8 mouse cellular contexts compared by ENCODE assay signal in genomic region chr10:18545309-18545708, GRCm38 (mm10). TPM values are rescaled to one million over a fixed set of nuclear protein-coding genes. Genes with fewer than 3 reads are reported as not detected.
DNase-seq lines count a peak whose midpoint lies in the region; ATAC-seq and TF ChIP-seq lines count a peak whose summit lies in the region.

No protein-coding gene starts in this region.

- ATAC-seq in erythroblast, adult 5-6 weeks (replicated peaks; ENCODE audit: low FRiP score, poor library complexity, severe bottlenecking): no peak

- DNase-seq in forelimb bud, embryonic 11.5 days (ENCODE audit: low read depth, low spot score): peak; percentile 16
- peak; percentile 13 for DNase-seq in lung, postnatal 10 days
- no peak for DNase-seq in frontal cortex, postnatal 14 days (ENCODE audit: low spot score in 2 of 2)
- no peak for DNase-seq in right cerebral cortex, postnatal 25 days
- DNase-seq in adrenal gland, postnatal 25 days: no peak

- no peak for TF ChIP-seq CTCF in E14TG2a.4 (conservative IDR thresholded peaks at IDR 0.05; ENCODE audit: low read length)

- H3K9me3 ChIP-seq in erythroblast, embryonic 14.5 days (ENCODE audit: control insufficient read depth, low read length): no peaks in the 10 kb centered on the region
- no peaks in the 10 kb centered on the region for H3K9me3 ChIP-seq in E14TG2a.4 (ENCODE audit: low read length)

- peaks cover 12% of the 10 kb centered on the region for H3K27me3 ChIP-seq in erythroblast, embryonic 14.5 days (ENCODE audit: control insufficient read depth)
- peaks cover 39% of the 10 kb centered on the region for H3K27me3 ChIP-seq in E14TG2a.4 (ENCODE audit: insufficient read depth, low read length)

- H3K36me3 ChIP-seq in erythroblast, embryonic 14.5 days (ENCODE audit: control insufficient read depth): no peaks in the 10 kb centered on the region
- no peaks in the 10 kb centered on the region for H3K36me3 ChIP-seq in E14TG2a.4 (ENCODE audit: insufficient read depth, low read length)

- H3K4me1 ChIP-seq in erythroblast, embryonic 14.5 days (ENCODE audit: control insufficient read depth): peaks cover 2% of the 10 kb centered on the region; the same call in 1 of the 2 replicates
- H3K4me1 ChIP-seq in E14TG2a.4 (replicated peaks; ENCODE audit: low read depth, low read length): peaks cover 25% of the 10 kb centered on the region

- peak overlapping the region; percentile 46 for H3K4me3 ChIP-seq in erythroblast, embryonic 14.5 days (replicated peaks)
- peak overlapping the region; percentile 75 for H3K4me3 ChIP-seq in E14TG2a.4 (replicated peaks; ENCODE audit: low read length)

RNA-seq across cellular contexts. Expression of gene Hebp2, which starts 0.6 kb away (rescaled TPM):
- polyA plus RNA-seq in erythroblast, embryonic 14.5 days (2012): not detected in 2 replicates
- not detected in 2 replicates for total RNA-seq in erythroblast, adult 5-6 weeks (2015; ENCODE audit: low replicate concordance)
- total RNA-seq in erythroblast, adult 5-6 weeks (2017; ENCODE audit: low replicate concordance): not detected in 2 replicates
- total RNA-seq in adrenal gland, postnatal 25 days (2021): 2.6 and 4.5 TPM in 2 replicates

Comparison
In these comparisons a context has a peak if more than half of its experiments do, and no peak if none do; other contexts are left out.
1. DNase-seq: peak in forelimb bud, embryonic 11.5 days (single experiment) and lung, postnatal 10 days (single experiment); none in frontal cortex, postnatal 14 days (0 of 2), right cerebral cortex, postnatal 25 days (single experiment) and adrenal gland, postnatal 25 days (single experiment).